Mouse (Mus musculus): Measurements from ENCODE around the gene Ranbp3l. TPM values are rescaled to one million over a fixed set of nuclear protein-coding genes. Genes with fewer than 3 reads are reported as not detected.
A peak's percentile ranks its signal among the peaks of the same experiment; 100 is the strongest.

The Ranbp3l gene
- polyA plus RNA-seq, 1 experiment: not detected

DNA sequence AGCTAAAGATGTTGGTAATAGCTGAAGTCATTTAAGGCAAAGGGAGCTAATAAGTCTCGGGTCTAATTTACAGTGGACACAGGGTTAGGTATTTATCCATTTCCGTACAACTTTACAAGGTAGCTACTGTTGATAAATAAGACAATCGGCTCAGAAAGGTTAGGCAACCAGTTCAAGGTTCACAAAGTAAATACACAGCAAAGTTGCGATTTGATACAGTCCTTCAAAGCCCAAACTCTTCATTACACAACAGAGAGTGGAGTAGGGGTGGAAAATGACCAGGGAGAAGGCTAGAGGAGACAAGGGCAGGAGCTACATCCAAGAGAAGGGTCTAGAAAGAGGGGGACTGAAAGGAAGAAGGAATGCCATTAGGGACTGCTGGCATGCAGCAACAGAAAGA, 101.1 kb downstream of the Ranbp3l start:
- Histone ChIP-seq H3K36me3 (ENCODE audit: control insufficient read depth, insufficient read depth) (no peaks in the 10 kb centered on the region), H3K4me2 (ENCODE audit: low read depth) (no peak overlapping the region), H3K79me2 (ENCODE audit: control insufficient read depth, insufficient read depth) (no peaks in the 10 kb centered on the region), H3K27me3 (ENCODE audit: control insufficient read depth, insufficient read depth, insufficient read length) (no peaks in the 10 kb centered on the region), H3K4me3 (no peak overlapping the region), H3ac (ENCODE audit: control insufficient read depth, insufficient read length) (no peak overlapping the region)
- no peak for TF ChIP-seq REST (IDR thresholded peaks at IDR 0.05; ENCODE audit: insufficient read depth, insufficient read length)
- TF ChIP-seq TCF12 (IDR thresholded peaks at IDR 0.05; ENCODE audit: insufficient read depth, poor library complexity, severe bottlenecking): no peak
- no peak for TF ChIP-seq POLR2AphosphoS2 (IDR thresholded peaks at IDR 0.05; ENCODE audit: insufficient read length, low read depth)
- no peak for TF ChIP-seq CEBPB (IDR thresholded peaks at IDR 0.05; ENCODE audit: insufficient read depth, poor library complexity, severe bottlenecking)
- TF ChIP-seq MYOG (IDR thresholded peaks at IDR 0.05; ENCODE audit: control insufficient read depth in 1 of 3, insufficient read depth in 1 of 3, insufficient read length in 2 of 3, low read depth in 2 of 3): no peak
- no peak for TF ChIP-seq POLR2A (IDR thresholded peaks at IDR 0.05; ENCODE audit: insufficient read length, low read depth)
- no peak for TF ChIP-seq MAX (IDR thresholded peaks at IDR 0.05; ENCODE audit: low read depth)
- TF ChIP-seq TCF3 (IDR thresholded peaks at IDR 0.05; ENCODE audit: insufficient read length, low read depth): no peak
- no peak for TF ChIP-seq USF1 (IDR thresholded peaks at IDR 0.05; ENCODE audit: low read depth)
- no peak for TF ChIP-seq MYOD1 (IDR thresholded peaks at IDR 0.05; ENCODE audit: control insufficient read depth in 1 of 3, insufficient read length in 2 of 3, low read depth in 2 of 3)
- TF ChIP-seq E2F4 (IDR thresholded peaks at IDR 0.05; ENCODE audit: insufficient read depth): no peak
- TF ChIP-seq SRF (IDR thresholded peaks at IDR 0.05; ENCODE audit: control insufficient read depth, insufficient read length, low read depth): no peak

DNA sequence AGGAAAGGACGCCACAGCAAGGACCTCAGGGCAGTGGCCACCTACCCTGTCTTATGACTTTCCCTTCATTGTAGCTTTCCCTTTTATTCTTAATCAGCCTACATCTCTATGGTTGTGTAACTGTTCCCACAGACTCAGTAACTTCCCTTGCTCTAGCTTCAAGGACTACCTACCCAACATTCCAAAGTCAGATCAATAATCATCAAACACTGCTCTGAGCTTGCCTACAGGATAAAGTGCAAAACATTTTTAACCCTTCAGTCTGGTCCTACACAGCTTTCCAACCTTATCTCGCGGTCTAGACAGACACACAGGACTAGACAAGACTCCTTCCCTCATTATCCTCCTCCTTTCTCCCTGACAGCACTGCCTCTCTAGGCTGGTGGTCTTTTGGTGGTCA, 102.6 kb downstream of the Ranbp3l start:
- Histone ChIP-seq H3ac (ENCODE audit: control insufficient read depth, insufficient read length) (no peak overlapping the region), H3K4me3 (peak overlapping the region; percentile 58), H3K27me3 (ENCODE audit: control insufficient read depth, insufficient read depth, insufficient read length) (no peaks in the 10 kb centered on the region), H3K4me2 (ENCODE audit: low read depth) (peak overlapping the region; percentile 100), H3K36me3 (ENCODE audit: control insufficient read depth, insufficient read depth) (no peaks in the 10 kb centered on the region), H3K79me2 (ENCODE audit: control insufficient read depth, insufficient read depth) (no peaks in the 10 kb centered on the region)
- no peak for TF ChIP-seq USF1 (IDR thresholded peaks at IDR 0.05; ENCODE audit: low read depth)
- TF ChIP-seq E2F4 (IDR thresholded peaks at IDR 0.05; ENCODE audit: insufficient read depth): no peak
- TF ChIP-seq MYOD1 (IDR thresholded peaks at IDR 0.05; ENCODE audit: control insufficient read depth in 1 of 3, insufficient read length in 2 of 3, low read depth in 2 of 3): no peak
- TF ChIP-seq MYOG (IDR thresholded peaks at IDR 0.05; ENCODE audit: control insufficient read depth in 1 of 3, insufficient read depth in 1 of 3, insufficient read length in 2 of 3, low read depth in 2 of 3): no peak
- TF ChIP-seq SRF (IDR thresholded peaks at IDR 0.05; ENCODE audit: control insufficient read depth, insufficient read length, low read depth): no peak
- TF ChIP-seq TCF12 (IDR thresholded peaks at IDR 0.05; ENCODE audit: insufficient read depth, poor library complexity, severe bottlenecking): no peak
- TF ChIP-seq POLR2A (IDR thresholded peaks at IDR 0.05; ENCODE audit: insufficient read length, low read depth): no peak
- TF ChIP-seq MAX (IDR thresholded peaks at IDR 0.05; ENCODE audit: low read depth): no peak
- TF ChIP-seq POLR2AphosphoS2 (IDR thresholded peaks at IDR 0.05; ENCODE audit: insufficient read length, low read depth): no peak
- TF ChIP-seq REST (IDR thresholded peaks at IDR 0.05; ENCODE audit: insufficient read depth, insufficient read length): no peak
- TF ChIP-seq TCF3 (IDR thresholded peaks at IDR 0.05; ENCODE audit: insufficient read length, low read depth): no peak
- no peak for TF ChIP-seq CEBPB (IDR thresholded peaks at IDR 0.05; ENCODE audit: insufficient read depth, poor library complexity, severe bottlenecking)

DNA sequence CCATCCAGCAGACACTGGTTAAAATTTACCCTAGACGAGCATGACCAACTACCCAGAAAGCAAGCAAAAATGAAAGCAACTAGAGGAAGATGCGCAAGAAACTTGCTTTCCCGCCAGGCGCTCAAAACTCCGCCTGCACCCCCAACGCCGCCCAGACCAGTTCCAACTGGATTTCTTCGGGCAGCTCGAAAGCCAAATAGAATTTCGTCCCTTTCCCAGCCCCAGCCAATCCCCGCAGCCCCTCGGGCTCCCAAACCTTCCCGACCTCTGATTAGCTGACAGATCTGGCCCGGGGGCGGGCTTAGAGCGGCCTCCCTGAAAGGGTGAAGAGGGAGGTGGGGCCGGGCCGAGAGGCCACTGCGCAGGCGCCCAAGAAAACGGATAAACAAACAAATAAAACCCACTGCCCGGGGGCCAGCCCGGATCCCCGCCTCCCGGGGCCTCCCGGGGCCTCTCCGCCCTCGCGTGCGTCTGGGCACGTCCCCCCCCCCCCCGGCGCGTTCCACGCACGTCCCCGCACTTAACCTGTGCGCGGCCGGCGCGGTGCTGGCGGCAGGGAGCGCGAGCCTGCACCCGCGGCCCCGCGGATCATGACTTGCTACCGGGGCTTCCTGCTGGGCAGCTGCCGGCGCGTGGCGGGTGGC, 103.3 kb downstream of the Ranbp3l start, which contains the start of gene Nadk2:
Gene Nadk2 (plus strand): TSS at position 349 of the 644 bp plus-strand sequence.
- Histone ChIP-seq H3K4me3 (peak within 1 kb of the TSS; percentile 58), H3K36me3 (ENCODE audit: control insufficient read depth, insufficient read depth) (no peaks in the 10 kb centered on the region), H3K79me2 (ENCODE audit: control insufficient read depth, insufficient read depth) (no peaks in the 10 kb centered on the region), H3K27me3 (ENCODE audit: control insufficient read depth, insufficient read depth, insufficient read length) (no peaks in the 10 kb centered on the region), H3K4me2 (ENCODE audit: low read depth) (peak within 1 kb of the TSS; percentile 100), H3ac (ENCODE audit: control insufficient read depth, insufficient read length) (peak within 1 kb of the TSS; percentile 58)
- TF ChIP-seq MYOG (IDR thresholded peaks at IDR 0.05; ENCODE audit: control insufficient read depth in 1 of 3, insufficient read depth in 1 of 3, insufficient read length in 2 of 3, low read depth in 2 of 3) (peak in 1 of 3 experiments; percentile 44), SRF (IDR thresholded peaks at IDR 0.05; ENCODE audit: control insufficient read depth, insufficient read length, low read depth) (no peak), USF1 (IDR thresholded peaks at IDR 0.05; ENCODE audit: low read depth) (no peak), TCF12 (IDR thresholded peaks at IDR 0.05; ENCODE audit: insufficient read depth, poor library complexity, severe bottlenecking) (no peak), REST (IDR thresholded peaks at IDR 0.05; ENCODE audit: insufficient read depth, insufficient read length) (no peak), POLR2A (IDR thresholded peaks at IDR 0.05; ENCODE audit: insufficient read length, low read depth) (peak; percentile 59), MYOD1 (IDR thresholded peaks at IDR 0.05; ENCODE audit: control insufficient read depth in 1 of 3, insufficient read length in 2 of 3, low read depth in 2 of 3) (peak in 1 of 3 experiments; percentile 42), TCF3 (IDR thresholded peaks at IDR 0.05; ENCODE audit: insufficient read length, low read depth) (no peak), E2F4 (IDR thresholded peaks at IDR 0.05; ENCODE audit: insufficient read depth) (peak; percentile 93)

DNA sequence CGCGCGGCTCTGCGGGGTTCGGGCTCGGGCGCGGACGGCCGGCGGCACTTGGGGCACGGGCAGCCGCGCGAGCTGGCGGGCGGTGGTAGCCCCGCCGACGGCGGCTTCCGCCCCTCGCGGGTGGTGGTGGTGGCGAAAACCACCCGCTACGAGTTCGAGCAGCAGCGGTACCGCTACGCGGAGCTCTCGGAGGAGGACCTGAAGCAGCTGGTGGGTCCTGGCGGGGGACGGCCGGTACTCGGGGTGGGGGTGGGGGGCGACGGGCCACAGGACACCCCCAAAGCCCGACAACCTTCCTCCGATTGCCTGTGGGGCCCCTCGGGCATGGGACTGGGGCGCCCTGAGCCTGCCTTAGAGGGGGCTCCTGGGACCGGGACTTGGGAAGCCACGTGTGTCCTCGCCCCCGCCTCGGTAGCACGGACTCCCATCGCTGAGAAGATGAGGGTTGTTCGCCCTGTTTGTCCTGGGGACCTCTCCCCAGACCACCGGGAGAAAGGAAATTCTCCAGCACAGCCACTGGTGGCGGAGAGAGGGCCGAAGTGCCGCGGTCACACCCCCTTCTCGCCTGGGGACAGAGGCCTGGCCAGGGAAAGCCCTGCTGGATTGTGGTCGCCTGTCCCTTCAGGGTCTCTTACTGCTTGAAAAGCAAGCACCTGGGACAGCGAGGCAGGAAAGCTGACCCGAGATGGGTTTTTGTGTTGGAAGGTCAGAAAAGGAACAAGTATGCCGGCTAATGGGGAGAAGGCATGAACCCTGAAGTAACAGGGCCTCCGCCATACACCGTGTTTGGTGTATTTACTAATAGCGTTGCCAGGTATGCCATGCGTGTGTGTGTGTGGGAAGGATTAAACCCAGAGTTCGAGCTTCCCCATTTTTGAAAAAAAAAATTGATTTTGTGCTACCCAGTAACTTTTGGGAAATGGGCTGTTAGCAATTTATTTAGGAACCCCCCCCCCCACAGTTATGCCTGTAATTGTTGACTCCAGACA, 104.1 kb downstream of the Ranbp3l start:
- peak overlapping the region; percentile 88 for H3K4me2 ChIP-seq (ENCODE audit: low read depth)
- H3K79me2 ChIP-seq (ENCODE audit: control insufficient read depth, insufficient read depth): no peaks in the 10 kb centered on the region
- TF ChIP-seq REST (IDR thresholded peaks at IDR 0.05; ENCODE audit: insufficient read depth, insufficient read length): no peak
- TF ChIP-seq MYOD1 (IDR thresholded peaks at IDR 0.05; ENCODE audit: control insufficient read depth in 1 of 3, insufficient read length in 2 of 3, low read depth in 2 of 3): no peak
- no peak for TF ChIP-seq MYOG (IDR thresholded peaks at IDR 0.05; ENCODE audit: control insufficient read depth in 1 of 3, insufficient read depth in 1 of 3, insufficient read length in 2 of 3, low read depth in 2 of 3)
- TF ChIP-seq SRF (IDR thresholded peaks at IDR 0.05; ENCODE audit: control insufficient read depth, insufficient read length, low read depth): no peak
- TF ChIP-seq POLR2A (IDR thresholded peaks at IDR 0.05; ENCODE audit: insufficient read length, low read depth): no peak
- no peak for TF ChIP-seq USF1 (IDR thresholded peaks at IDR 0.05; ENCODE audit: low read depth)
- no peak for TF ChIP-seq CEBPB (IDR thresholded peaks at IDR 0.05; ENCODE audit: insufficient read depth, poor library complexity, severe bottlenecking)
- TF ChIP-seq TCF3 (IDR thresholded peaks at IDR 0.05; ENCODE audit: insufficient read length, low read depth): no peak
- TF ChIP-seq TCF12 (IDR thresholded peaks at IDR 0.05; ENCODE audit: insufficient read depth, poor library complexity, severe bottlenecking): no peak
- TF ChIP-seq E2F4 (IDR thresholded peaks at IDR 0.05; ENCODE audit: insufficient read depth): no peak
- no peak for TF ChIP-seq POLR2AphosphoS2 (IDR thresholded peaks at IDR 0.05; ENCODE audit: insufficient read length, low read depth)
- no peak for TF ChIP-seq MAX (IDR thresholded peaks at IDR 0.05; ENCODE audit: low read depth)
- H3K27me3 ChIP-seq (ENCODE audit: control insufficient read depth, insufficient read depth, insufficient read length): no peaks in the 10 kb centered on the region
- H3K4me3 ChIP-seq: peak overlapping the region; percentile 58
- peak overlapping the region; percentile 58 for H3ac ChIP-seq (ENCODE audit: control insufficient read depth, insufficient read length)
- no peaks in the 10 kb centered on the region for H3K36me3 ChIP-seq (ENCODE audit: control insufficient read depth, insufficient read depth)

Measured in myocyte (in vitro differentiated cells).